Mouse (Mus musculus) heart, embryonic 16.5 days (tissue): ENCODE data around the gene Rassf5. TPM values are rescaled to one million over a fixed set of nuclear protein-coding genes. Genes with fewer than 3 reads are reported as not detected.

ENCODE experiments used
- ATAC-seq: fragments of 200-750 bp; cut with Nextera tagmentation; replicated peaks from 2 replicates; pipeline ENCODE4 v1.8.0; 2017; ENCODE audit warnings: moderate number of reproducible peaks; ENCODE audit not compliant: insufficient read depth, low FRiP score; ENCODE audit errors: extremely low read depth
- H3K27ac ChIP-seq: fragments of 300-500 bp; sonication (generic); 2 replicates; pipeline ENCODE4 v1.5.1; 2014; ENCODE audit warnings: mild to moderate bottlenecking, low read length, control low read depth, moderate library complexity
- H3K27me3 ChIP-seq: fragments of 300-500 bp; sonication (generic); 2 replicates; pipeline ENCODE4 v1.6.1; 2014; ENCODE audit warnings: low read length, mixed read lengths; ENCODE audit not compliant: control insufficient read depth, insufficient read depth
- H3K36me3 ChIP-seq: fragments of 300-500 bp; sonication (generic); 2 replicates; pipeline ENCODE4 v1.6.1; 2014; ENCODE audit not compliant: control insufficient read depth, insufficient read depth
- H3K4me1 ChIP-seq: fragments of 300-500 bp; sonication (generic); 2 replicates; pipeline ENCODE4 v1.6.1; 2014; ENCODE audit warnings: low read length, mixed read lengths; ENCODE audit not compliant: control insufficient read depth, insufficient read depth
- H3K4me2 ChIP-seq: fragments of 300-500 bp; sonication (generic); 2 replicates; pipeline ENCODE4 v1.6.1; 2014; ENCODE audit warnings: low read depth, mild to moderate bottlenecking, control low read depth, low read length
- H3K4me3 ChIP-seq: fragments of 300-500 bp; sonication (generic); 2 replicates; pipeline ENCODE4 v1.5.1; 2014; ENCODE audit warnings: mild to moderate bottlenecking, control low read depth, low read length
- H3K9ac ChIP-seq: fragments of 300-500 bp; sonication (generic); 2 replicates; pipeline ENCODE4 v1.6.1; 2014; ENCODE audit warnings: low read length, control low read depth
- H3K9me3 ChIP-seq: fragments of 300-500 bp; sonication (generic); replicated peaks from 2 replicates; pipeline ENCODE4 v1.6.1; 2016; ENCODE audit warnings: low read length; ENCODE audit not compliant: control insufficient read depth
- WGBS: fragments of 180-500 bp; shearing (Covaris S2); extraction: QIAGEN DNeasy Blood & Tissue Kit; methylation state at CpG from one replicate; pipeline ENCODE4 v1.1.7; 2014; 5-methylcytosine and 5-hydroxymethylcytosine counted together
- polyA plus RNA-seq: library from polyadenylated mRNA; unstranded; fragments of >200 nt; fragmentation: Nextera tagmentation; extraction: Ambion mirVana; gene quantifications from 2 replicates; pipeline ENCODE4 v1.2.1, GENCODE M21; 2015

Rassf5 gene
- polyA plus RNA-seq, 1 experiment from 2014 or later: 22.5 TPM

DNA sequence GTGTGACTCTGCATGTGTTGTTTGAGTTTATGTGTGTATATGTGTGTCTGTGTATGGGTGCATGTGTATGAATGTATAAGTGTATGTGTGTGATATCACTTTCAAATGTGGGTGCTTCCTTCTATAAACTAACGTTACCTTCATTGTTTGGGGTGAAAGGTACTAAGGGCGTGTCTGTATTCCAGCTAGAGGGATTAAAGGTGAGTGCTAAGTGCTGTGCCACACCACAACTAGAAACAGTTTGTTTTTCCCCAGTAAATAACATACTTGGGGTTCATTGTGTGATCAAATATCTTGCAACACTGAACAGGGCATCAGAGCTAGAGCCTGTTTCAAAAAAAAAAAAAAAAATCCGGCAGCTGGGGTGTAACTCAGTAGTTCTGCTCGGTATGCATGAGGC lies 36.7 kb upstream of the Rassf5 start:
- no peak overlapping the region for H3K9ac ChIP-seq
- H3K4me3 ChIP-seq: no peak overlapping the region
- H3K4me1 ChIP-seq: peaks cover 8% of the 10 kb centered on the region
- no peak overlapping the region for H3K27ac ChIP-seq
- no peaks in the 10 kb centered on the region for H3K27me3 ChIP-seq
- no peaks in the 10 kb centered on the region for H3K36me3 ChIP-seq
- ATAC-seq: no peak
- no peaks in the 10 kb centered on the region for H3K9me3 ChIP-seq
- 64% methylated on average over 4 of the region's 4 CpGs for WGBS
- no peak overlapping the region for H3K4me2 ChIP-seq

DNA sequence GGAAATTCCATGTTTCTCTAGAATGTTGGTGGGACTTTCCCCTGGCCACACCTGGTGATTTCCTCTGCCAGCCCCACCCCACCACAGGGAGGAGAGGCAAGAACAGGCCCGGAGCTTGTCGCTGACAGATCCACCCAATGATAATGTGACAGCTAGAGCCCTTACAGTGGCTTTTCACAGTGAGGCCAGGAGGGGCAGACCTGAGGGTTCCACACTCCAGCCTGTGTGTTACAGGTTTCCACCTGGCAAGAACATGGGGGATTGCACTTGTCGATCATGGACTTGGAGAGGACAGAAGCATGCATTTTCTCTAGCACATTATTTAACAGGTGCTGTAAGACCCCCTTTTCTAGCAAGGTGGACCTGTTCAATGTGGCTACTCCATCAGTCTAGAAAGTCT lies 35.2 kb upstream of the Rassf5 start:
- Histone ChIP-seq H3K27ac (no peak overlapping the region), H3K36me3 (no peaks in the 10 kb centered on the region), H3K4me2 (no peak overlapping the region), H3K4me3 (no peak overlapping the region), H3K9ac (no peak overlapping the region), H3K9me3 (no peaks in the 10 kb centered on the region), H3K4me1 (peaks cover 8% of the 10 kb centered on the region), H3K27me3 (no peaks in the 10 kb centered on the region)
- ATAC-seq: no peak
- 37% methylated on average over 3 of the region's 3 CpGs for WGBS

DNA sequence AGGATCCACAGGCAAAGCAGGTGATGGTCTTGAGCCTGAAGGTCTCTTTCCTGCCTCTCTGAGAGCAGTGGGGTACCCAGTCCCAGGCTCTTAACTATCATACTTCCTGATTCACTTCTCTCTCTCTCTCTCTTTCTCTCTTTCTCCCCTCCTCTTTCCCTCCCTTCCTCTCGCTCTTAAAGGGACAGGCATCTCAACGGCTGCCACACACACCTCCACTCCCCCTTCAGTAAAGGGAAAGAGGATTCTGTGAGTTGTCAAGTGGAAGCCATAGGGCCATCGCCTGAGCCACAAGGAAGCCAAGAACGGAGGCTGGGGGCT lies 34.4 kb upstream of the Rassf5 start, which contains the start of gene Ikbke:
TSS of gene Ikbke (minus strand) at position 151 of the 321 bp plus-strand sequence.
- peak; percentile 55 for ATAC-seq
- Histone ChIP-seq H3K27me3 (no peaks in the 10 kb centered on the region), H3K36me3 (no peaks in the 10 kb centered on the region), H3K4me3 (peak within 1 kb of the TSS; percentile 56), H3K4me2 (peak within 1 kb of the TSS; percentile 67), H3K4me1 (peaks cover 8% of the 10 kb centered on the region), H3K27ac (peak within 1 kb of the TSS; percentile 74), H3K9ac (peak within 1 kb of the TSS; percentile 70), H3K9me3 (no peaks in the 10 kb centered on the region)
- WGBS: 22% methylated on average over 4 of the region's 4 CpGs

DNA sequence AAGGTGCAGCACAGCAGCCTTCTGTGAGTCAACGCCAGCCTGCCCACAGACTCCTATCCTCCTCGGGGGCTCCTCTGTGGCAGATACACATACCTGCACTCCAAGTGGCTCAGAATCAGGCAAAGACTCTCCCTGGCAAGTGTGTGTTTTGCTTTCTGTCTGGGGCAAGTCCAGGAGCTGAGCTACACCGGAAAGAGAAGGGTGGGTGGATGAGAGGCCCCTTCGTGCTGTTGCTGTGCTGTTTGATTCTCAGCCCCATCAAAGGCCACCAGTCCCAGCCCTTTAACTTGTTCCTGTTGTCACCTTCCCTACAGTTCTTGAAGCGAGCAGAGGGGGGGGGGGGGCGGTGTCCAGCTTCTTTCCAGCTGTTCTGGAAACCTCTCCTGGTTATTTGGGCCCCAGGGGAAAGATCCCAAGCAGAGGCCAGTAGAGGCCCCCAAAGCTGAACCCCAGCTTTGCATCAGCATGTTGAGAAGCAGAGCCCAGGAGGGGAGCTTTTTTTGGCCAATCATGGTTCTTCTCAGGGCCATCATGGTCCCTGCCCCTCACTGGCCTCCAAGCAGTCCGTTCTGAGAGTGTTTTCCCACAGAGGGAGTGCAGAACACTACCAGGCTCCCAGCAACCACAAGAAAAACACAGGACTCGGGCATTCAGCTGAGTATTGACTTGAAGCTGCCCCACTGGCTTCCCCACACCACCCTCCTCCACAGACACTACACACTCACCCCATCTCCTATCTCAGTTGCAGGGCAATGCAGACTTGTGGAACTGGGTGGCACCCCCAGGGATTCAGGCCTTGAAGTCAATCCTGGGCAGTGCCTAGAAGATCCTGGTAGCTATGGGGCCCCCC lies 33.8 kb upstream of the Rassf5 start:
- Histone ChIP-seq H3K4me2 (peak overlapping the region; percentile 67), H3K36me3 (no peaks in the 10 kb centered on the region), H3K27me3 (no peaks in the 10 kb centered on the region), H3K4me1 (peaks cover 8% of the 10 kb centered on the region), H3K9ac (peak overlapping the region; percentile 70), H3K4me3 (peak overlapping the region; percentile 56), H3K27ac (peak overlapping the region; percentile 74), H3K9me3 (no peaks in the 10 kb centered on the region)
- WGBS: 33% methylated on average over 8 of the region's 8 CpGs
- ATAC-seq: peak; percentile 15; the same call in 1 of the 2 replicates

- peaks cover 8% of the 10 kb centered on the region for H3K4me1 ChIP-seq
- no peak overlapping the region for H3K4me2 ChIP-seq
- ATAC-seq: no peak
- H3K27ac ChIP-seq: no peak overlapping the region
- H3K9me3 ChIP-seq: no peaks in the 10 kb centered on the region
- H3K36me3 ChIP-seq: no peaks in the 10 kb centered on the region
- H3K4me3 ChIP-seq: no peak overlapping the region
- no peak overlapping the region for H3K9ac ChIP-seq
- no peaks in the 10 kb centered on the region for H3K27me3 ChIP-seq
Measured at GRCm38 (mm10) chr1:131276831-131277230, 31.8 kb upstream of the Rassf5 start.

GRCm38 (mm10) chr1:131275577-131275976 lies 30.5 kb upstream of the Rassf5 start:
- Histone ChIP-seq H3K4me3 (no peak overlapping the region), H3K27me3 (no peaks in the 10 kb centered on the region), H3K9ac (no peak overlapping the region), H3K36me3 (no peaks in the 10 kb centered on the region), H3K9me3 (no peaks in the 10 kb centered on the region), H3K4me2 (no peak overlapping the region), H3K4me1 (peaks cover 8% of the 10 kb centered on the region), H3K27ac (no peak overlapping the region)
- ATAC-seq: no peak
- 64% methylated on average over 14 of the region's 14 CpGs for WGBS

- H3K4me2 ChIP-seq: peak overlapping the region; percentile 28; the same call in 1 of the 2 replicates
- H3K9ac ChIP-seq: no peak overlapping the region
- no peak for ATAC-seq
- H3K4me3 ChIP-seq: no peak overlapping the region
- H3K9me3 ChIP-seq: no peaks in the 10 kb centered on the region
- no peaks in the 10 kb centered on the region for H3K36me3 ChIP-seq
- H3K4me1 ChIP-seq: peaks cover 8% of the 10 kb centered on the region
- H3K27ac ChIP-seq: no peak overlapping the region
- H3K27me3 ChIP-seq: no peaks in the 10 kb centered on the region
- WGBS: 36% methylated on average over 22 of the region's 22 CpGs
Measured at GRCm38 (mm10) chr1:131274725-131275539, 29.9 kb upstream of the Rassf5 start.

DNA sequence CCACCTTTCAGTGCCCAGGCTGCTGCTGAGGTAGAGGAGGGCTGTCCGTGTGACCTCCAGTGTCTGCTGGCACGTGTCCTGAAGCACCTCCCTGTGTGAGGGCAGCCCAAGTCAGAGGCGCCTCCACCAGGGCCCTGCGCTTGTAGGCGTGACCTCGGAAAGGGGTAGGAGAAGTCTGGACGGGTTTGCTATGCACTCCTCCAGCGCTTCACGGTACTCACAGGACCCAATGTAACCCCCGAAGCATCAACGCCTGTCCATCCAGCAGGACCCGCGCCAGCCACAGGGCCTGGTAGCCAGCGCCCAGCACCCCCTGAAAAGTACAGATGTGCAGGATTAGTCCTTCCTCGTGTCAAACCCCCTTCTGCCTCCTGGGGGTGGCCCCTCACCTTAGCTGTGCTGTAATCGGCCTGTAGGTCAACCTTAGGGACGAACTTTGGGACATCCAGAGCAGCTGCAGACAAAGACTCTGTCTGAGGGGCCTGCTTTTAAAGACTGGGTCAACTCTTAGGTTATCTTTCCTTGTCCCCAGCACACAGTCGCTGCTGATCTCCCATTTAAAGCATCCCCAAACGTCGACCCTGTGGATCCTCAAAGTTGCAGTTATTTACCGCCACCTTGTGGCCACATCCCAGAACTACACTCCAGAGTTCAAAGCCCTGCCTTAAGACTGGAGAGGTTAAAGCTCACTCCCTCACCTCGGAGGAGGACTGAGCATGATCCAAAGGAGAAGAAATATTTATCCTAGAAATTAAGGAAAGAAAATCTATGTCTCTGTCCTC lies 24.9 kb upstream of the Rassf5 start:
- no peaks in the 10 kb centered on the region for H3K9me3 ChIP-seq
- no peak overlapping the region for H3K9ac ChIP-seq
- H3K4me2 ChIP-seq: no peak overlapping the region
- ATAC-seq: 0 out of 2 replicates have a peak, but pooled peaks have one; percentile 32
- H3K4me3 ChIP-seq: no peak overlapping the region
- no peak overlapping the region for H3K27ac ChIP-seq
- no peaks in the 10 kb centered on the region for H3K4me1 ChIP-seq
- no peaks in the 10 kb centered on the region for H3K27me3 ChIP-seq
- WGBS: 33% methylated on average over 22 of the region's 22 CpGs
- H3K36me3 ChIP-seq: no peaks in the 10 kb centered on the region
